Mouse (Mus musculus) megakaryocyte, adult 5-6 weeks (primary cell): ENCODE measurements around the gene Sesn2. TPM values are rescaled to one million over a fixed set of nuclear protein-coding genes. Genes with fewer than 3 reads are reported as not detected.

ENCODE experiments used
- ATAC-seq: 2 replicates; pipeline ENCODE4 v1.8.0; 2016; ENCODE audit warnings: mild to moderate bottlenecking, inconsistent platforms; ENCODE audit not compliant: poor library complexity, severe bottlenecking
- total RNA-seq, 2 experiments: library from RNA; stranded (forward) in 1 of 2; stranded (reverse) in 1 of 2; fragments of 153-499, 151-499 nt in 1 of 2; fragments of 221-1000, 200-1000 nt in 1 of 2; gene quantifications; 2 replicates each; pipeline versions ENCODE4 v1.2.3 to v1.2.4; 2015 to 2017

Gene Sesn2
- total RNA-seq, 2 experiments from 2014 or later, result 5.6 to 7.4 TPM

GRCm38 (mm10) chr4:132514555-132515135 is 4.3 kb upstream of the Sesn2 start:
- ATAC-seq, result peak; percentile 43

GRCm38 (mm10) chr4:132513395-132514273 is 3.3 kb upstream of the Sesn2 start:
- ATAC-seq, result no peak

- ATAC-seq, result no peak
These were observed 1.8 kb upstream of the Sesn2 start for GRCm38 (mm10) chr4:132512080-132512479.

GRCm38 (mm10) chr4:132509621-132510296 is 542 bp downstream of the Sesn2 start:
- ATAC-seq, result peak; percentile 19

- no peak for ATAC-seq
These were observed 3.1 kb downstream of the Sesn2 start for GRCm38 (mm10) chr4:132507210-132507609.

GRCm38 (mm10) chr4:132506250-132506649 is 4.1 kb downstream of the Sesn2 start:
- ATAC-seq, result no peak

- ATAC-seq, result no peak
These were observed 4.5 kb downstream of the Sesn2 start for GRCm38 (mm10) chr4:132505800-132506199.

- no peak for ATAC-seq
These were observed 5.1 kb downstream of the Sesn2 start for GRCm38 (mm10) chr4:132505034-132505738.

GRCm38 (mm10) chr4:132503344-132503743 is 7.0 kb downstream of the Sesn2 start:
- ATAC-seq, result no peak

GRCm38 (mm10) chr4:132501639-132502038 is 8.7 kb downstream of the Sesn2 start:
- ATAC-seq, result no peak

- ATAC-seq, result peak; percentile 97
These were observed 15.9 kb downstream of the Sesn2 start for GRCm38 (mm10) chr4:132494271-132494918.

- no peak for ATAC-seq
These were observed 17.9 kb downstream of the Sesn2 start for GRCm38 (mm10) chr4:132492178-132493060.

GRCm38 (mm10) chr4:132491748-132492147 is 18.6 kb downstream of the Sesn2 start:
- no peak for ATAC-seq

GRCm38 (mm10) chr4:132491057-132491456 is 19.2 kb downstream of the Sesn2 start:
- ATAC-seq, result no peak

- no peak for ATAC-seq
These were observed 19.9 kb downstream of the Sesn2 start for GRCm38 (mm10) chr4:132490273-132491010.

- no peak for ATAC-seq
These were observed 21.3 kb downstream of the Sesn2 start for GRCm38 (mm10) chr4:132488976-132489375.

- ATAC-seq, result no peak
These were observed 21.8 kb downstream of the Sesn2 start for GRCm38 (mm10) chr4:132488521-132488920.

- ATAC-seq, result no peak
These were observed 25.5 kb downstream of the Sesn2 start for GRCm38 (mm10) chr4:132484820-132485219.

GRCm38 (mm10) chr4:132484231-132484630 is 26.1 kb downstream of the Sesn2 start:
- no peak for ATAC-seq
